Mouse (Mus musculus): Measurements from ENCODE around the gene Pdcd4. TPM values are rescaled to one million over a fixed set of nuclear protein-coding genes. Genes with fewer than 3 reads are reported as not detected.

Gene Pdcd4
- polyA plus RNA-seq, 1 experiment from 2014 or later, result 85.6 TPM

DNA sequence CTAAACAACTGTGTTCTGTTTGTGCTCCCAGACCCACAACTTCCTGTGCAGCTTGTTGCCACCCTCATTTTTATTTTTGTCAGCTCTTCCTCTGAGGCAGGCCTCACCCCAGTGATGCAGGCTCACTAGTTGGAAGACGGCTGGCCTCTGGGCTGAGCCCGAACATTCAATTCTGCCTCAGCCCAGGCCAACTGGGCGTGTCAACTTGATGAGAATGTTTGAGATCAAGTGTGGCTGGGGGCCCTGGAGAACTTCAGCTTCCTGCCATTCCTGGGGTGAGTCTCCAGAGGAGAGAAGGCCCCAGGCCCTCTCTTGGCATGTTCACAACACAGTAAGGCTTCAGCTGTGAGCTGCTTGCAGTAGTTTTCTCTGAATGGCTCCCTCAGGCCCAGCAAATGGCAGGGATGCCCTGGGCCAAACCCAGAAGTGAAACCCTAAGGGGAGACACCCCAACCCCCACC lies 1.7 kb downstream of the Pdcd4 start:
- Histone ChIP-seq H3K4me3 (replicated peaks) (no peak overlapping the region), H3K9ac (replicated peaks) (no peak overlapping the region), H3K9me3 (no peaks in the 10 kb centered on the region), H3K27me3 (no peaks in the 10 kb centered on the region), H3K36me3 (no peaks in the 10 kb centered on the region), H3K4me2 (replicated peaks) (no peak overlapping the region), H3K27ac (no peak overlapping the region), H3K4me1 (replicated peaks) (0 out of 2 replicates have a peak, but pooled peaks cover 5% of the 10 kb centered on the region)
- ATAC-seq, result no peak
- WGBS, result 75% methylated on average over 3 of the region's 3 CpGs

DNA sequence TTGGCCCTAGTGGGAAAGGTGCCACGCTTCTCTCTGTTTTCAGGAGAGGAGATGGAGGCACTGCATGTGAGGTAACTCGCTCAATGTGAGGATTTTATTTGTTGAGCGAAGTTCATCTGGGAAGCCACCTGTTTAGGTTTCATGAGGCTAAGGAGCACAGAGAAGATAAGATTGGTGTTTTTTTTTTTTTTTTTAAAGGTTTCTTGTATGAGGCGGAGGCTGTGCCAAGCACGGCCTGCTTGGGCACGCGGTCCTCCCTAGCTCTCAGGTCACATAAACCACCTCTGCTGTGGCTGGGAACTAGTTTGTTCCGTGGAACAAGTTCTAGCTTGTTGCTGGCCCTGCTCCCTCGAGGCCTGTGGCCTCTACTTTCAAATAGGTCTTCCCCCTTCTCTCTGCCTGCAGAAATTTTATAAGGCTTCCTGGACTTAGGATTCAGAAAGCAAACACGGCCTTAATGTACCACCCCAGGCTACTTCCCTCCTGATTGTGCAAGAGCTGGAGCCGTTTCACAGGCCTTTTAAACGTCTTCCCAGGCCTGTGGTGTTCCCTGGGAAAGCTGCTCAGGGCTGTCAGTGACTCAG lies 2.6 kb downstream of the Pdcd4 start:
- Histone ChIP-seq H3K4me2 (replicated peaks) (no peak overlapping the region), H3K9ac (replicated peaks) (no peak overlapping the region), H3K9me3 (no peaks in the 10 kb centered on the region), H3K4me1 (replicated peaks) (0 out of 2 replicates have a peak, but pooled peaks cover 5% of the 10 kb centered on the region), H3K4me3 (replicated peaks) (no peak overlapping the region), H3K36me3 (no peaks in the 10 kb centered on the region), H3K27ac (no peak overlapping the region), H3K27me3 (no peaks in the 10 kb centered on the region)
- WGBS, result 78% methylated on average over 12 of the region's 12 CpGs
- no peak for ATAC-seq

DNA sequence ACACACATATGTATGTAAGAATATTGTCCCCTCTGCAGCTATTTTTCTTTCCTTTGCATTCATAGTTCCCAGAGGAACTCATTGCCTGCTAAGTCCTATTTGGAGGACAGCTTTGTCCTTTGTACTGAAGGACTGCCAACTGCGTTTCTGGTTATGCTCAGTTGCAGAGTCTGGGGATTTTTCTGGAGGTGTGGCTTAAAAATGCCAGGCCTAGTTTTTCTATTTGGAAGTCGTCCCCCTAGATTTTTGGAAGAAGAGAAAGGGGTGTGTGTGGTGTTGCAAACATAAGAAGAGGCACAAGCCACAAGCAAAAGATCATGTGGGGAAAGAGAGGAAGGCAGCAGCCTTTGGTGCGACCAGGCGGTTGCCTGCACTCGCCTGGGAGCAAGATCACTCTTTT lies 6.0 kb downstream of the Pdcd4 start:
- H3K9ac ChIP-seq (replicated peaks), result no peak overlapping the region
- no peak overlapping the region for H3K4me3 ChIP-seq (replicated peaks)
- H3K4me2 ChIP-seq (replicated peaks), result no peak overlapping the region
- no peak overlapping the region for H3K27ac ChIP-seq
- no peaks in the 10 kb centered on the region for H3K9me3 ChIP-seq
- no peaks in the 10 kb centered on the region for H3K36me3 ChIP-seq
- H3K4me1 ChIP-seq (replicated peaks), result peaks cover 9% of the 10 kb centered on the region
- WGBS, result 82% methylated on average over 5 of the region's 5 CpGs
- no peaks in the 10 kb centered on the region for H3K27me3 ChIP-seq
- ATAC-seq, result no peak

DNA sequence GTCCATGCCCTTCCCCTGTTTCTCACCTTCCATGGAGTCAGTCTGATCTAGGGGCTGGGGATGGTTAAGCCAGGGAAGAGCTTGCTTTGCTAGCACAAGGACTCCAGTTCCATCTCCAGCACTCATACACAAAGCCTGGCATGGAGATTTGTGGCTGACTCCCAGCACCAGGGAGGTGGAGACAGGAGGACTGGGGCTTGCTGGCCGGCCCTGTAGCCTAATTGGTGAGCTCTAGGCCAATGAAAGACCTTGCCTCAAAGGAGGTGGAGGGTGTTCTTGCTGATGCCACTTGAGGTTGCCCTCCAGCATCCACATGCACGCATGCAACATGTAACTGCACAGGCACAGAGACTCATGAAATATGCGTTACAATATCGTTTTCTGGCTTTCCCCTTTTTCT lies 6.5 kb downstream of the Pdcd4 start:
- Histone ChIP-seq H3K4me1 (replicated peaks) (peaks cover 9% of the 10 kb centered on the region), H3K4me2 (replicated peaks) (no peak overlapping the region), H3K27ac (no peak overlapping the region), H3K4me3 (replicated peaks) (no peak overlapping the region), H3K36me3 (no peaks in the 10 kb centered on the region), H3K27me3 (no peaks in the 10 kb centered on the region), H3K9me3 (no peaks in the 10 kb centered on the region), H3K9ac (replicated peaks) (no peak overlapping the region)
- WGBS, result 76% methylated on average over 4 of the region's 4 CpGs
- ATAC-seq, result no peak

DNA sequence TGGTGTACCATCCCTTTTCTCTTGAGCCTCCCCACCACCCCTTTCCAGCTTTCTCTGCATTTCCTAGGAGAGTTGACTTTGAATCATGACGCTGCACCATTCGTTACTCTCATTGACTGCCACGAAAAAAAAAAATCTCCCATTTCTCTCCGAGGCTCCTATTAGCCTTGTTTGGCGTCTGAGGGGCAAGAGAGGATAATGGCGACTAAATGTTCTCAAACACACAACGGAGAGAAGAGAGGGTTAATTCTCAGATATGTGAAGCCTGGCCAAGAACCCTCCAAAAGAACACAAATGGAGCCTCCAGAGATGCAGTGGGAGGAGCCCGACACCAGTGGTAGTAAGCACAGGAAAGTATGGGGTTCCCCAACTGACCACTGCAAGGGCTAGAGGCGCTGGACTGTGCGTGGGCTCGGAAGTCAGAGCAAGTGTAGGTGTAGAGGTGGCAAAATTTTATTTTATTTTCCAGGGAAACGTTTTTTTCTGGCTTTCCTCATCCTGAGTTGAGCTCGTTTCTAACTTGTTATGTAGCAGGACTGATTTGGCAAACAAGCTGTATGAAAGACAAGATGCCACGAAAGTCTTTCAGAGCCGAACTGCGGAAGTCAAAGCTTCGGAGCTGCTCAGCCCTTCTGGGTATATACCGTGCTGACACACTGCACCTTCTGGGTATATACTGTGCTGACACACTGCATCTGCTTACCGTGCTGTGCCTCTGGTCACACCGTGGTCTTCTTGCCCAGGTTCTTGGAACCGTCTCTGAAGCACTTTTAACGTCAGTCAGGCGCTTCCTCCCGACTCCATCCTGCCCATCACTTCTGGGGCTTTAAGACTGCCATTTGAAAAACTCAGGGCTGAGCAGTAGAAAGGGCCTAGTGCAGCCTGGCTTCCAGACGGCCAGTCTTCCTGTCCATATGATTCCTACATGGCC lies 7.2 kb downstream of the Pdcd4 start:
- Histone ChIP-seq H3K36me3 (no peaks in the 10 kb centered on the region), H3K4me1 (replicated peaks) (peaks cover 10% of the 10 kb centered on the region), H3K27me3 (no peaks in the 10 kb centered on the region), H3K9ac (replicated peaks) (no peak overlapping the region), H3K27ac (no peak overlapping the region), H3K9me3 (no peaks in the 10 kb centered on the region), H3K4me2 (replicated peaks) (no peak overlapping the region), H3K4me3 (replicated peaks) (no peak overlapping the region)
- ATAC-seq, result no peak
- 84% methylated on average over 25 of the region's 25 CpGs for WGBS

DNA sequence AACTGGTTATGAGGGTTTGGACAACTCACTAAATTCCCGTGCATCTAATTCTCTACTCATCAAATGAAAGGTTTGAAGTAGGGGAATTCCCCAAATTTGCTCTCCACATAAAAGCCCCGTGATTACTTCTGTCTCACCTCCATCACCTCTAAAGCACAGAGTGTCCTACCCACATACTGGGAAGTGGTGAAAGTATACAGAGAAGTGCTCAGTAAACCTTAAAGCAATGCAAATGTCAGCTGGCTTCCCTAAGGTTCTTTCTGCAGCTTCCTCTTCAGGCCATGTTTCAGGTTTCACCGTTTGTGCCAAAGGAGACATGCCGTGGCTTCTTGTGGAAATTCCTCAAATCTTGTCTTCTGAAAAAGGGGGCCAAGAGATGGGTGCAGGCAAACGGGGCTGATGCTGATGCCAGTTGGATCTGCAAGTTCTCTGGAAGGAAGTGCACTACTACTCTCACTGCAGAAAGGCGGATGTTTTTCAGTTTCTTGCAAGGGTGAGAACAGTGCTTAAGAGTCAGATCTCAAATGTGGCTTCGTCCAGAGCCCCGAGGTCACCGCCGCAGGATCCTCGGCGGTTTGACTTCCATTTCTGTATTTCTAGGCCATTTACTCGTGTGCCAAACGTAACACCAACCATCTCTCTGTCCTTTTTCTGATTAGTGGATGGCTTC lies 8.0 kb downstream of the Pdcd4 start:
- no peaks in the 10 kb centered on the region for H3K9me3 ChIP-seq
- no peaks in the 10 kb centered on the region for H3K27me3 ChIP-seq
- H3K36me3 ChIP-seq, result no peaks in the 10 kb centered on the region
- ATAC-seq, result no peak
- H3K9ac ChIP-seq (replicated peaks), result no peak overlapping the region
- H3K27ac ChIP-seq, result no peak overlapping the region
- H3K4me3 ChIP-seq (replicated peaks), result no peak overlapping the region
- H3K4me1 ChIP-seq (replicated peaks), result peaks cover 18% of the 10 kb centered on the region
- WGBS, result 91% methylated on average over 14 of the region's 14 CpGs
- H3K4me2 ChIP-seq (replicated peaks), result no peak overlapping the region

DNA sequence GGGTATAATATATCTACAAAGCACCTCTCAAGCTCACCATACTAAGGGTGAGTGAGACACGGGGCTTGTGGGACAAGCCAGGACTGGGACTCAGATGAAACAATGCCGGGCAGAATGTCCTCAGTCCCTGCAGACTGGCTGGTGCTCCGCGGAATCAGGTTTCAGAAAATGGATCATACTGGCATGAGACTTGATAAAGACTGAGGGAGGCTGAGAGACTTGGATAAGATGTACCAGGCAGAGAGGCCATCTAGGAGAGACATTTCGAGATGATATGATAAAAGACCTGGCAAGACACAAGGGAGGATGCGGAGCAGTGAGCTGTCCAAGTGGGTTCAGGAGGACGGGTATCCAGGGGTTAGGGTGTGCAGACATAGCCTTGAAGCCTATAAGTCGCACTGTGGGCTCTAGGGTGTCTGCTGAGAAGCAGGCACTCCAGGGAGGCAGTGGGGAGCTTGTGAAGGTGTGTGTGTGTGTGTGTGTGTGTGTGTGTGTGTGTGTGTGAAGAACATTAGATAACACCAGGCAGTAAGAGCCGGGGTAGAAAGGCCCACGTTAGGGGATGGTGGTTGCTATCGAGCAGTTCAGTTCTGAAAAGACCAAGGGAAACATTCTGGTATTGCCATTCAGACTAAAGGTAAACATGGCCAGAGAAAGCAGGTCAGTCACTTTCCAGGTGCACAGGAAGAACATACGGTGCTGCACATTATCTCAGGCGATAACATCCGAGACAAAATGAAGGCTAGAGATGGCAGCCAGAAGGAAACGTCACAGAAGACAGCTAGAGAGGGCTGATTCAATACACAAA lies 10.1 kb downstream of the Pdcd4 start:
- peaks cover 25% of the 10 kb centered on the region for H3K4me1 ChIP-seq (replicated peaks)
- 64% methylated on average over 15 of the region's 15 CpGs for WGBS
- no peaks in the 10 kb centered on the region for H3K9me3 ChIP-seq
- H3K36me3 ChIP-seq, result no peaks in the 10 kb centered on the region
- ATAC-seq, result no peak; the same call in none of the 2 replicates
- peak overlapping the region; percentile 73 for H3K4me2 ChIP-seq (replicated peaks)
- peak overlapping the region; percentile 97 for H3K4me3 ChIP-seq (replicated peaks)
- H3K27ac ChIP-seq, result peak overlapping the region; percentile 68
- H3K27me3 ChIP-seq, result no peaks in the 10 kb centered on the region
- H3K9ac ChIP-seq (replicated peaks), result peak overlapping the region; percentile 71; the same call in 1 of the 2 replicates

DNA sequence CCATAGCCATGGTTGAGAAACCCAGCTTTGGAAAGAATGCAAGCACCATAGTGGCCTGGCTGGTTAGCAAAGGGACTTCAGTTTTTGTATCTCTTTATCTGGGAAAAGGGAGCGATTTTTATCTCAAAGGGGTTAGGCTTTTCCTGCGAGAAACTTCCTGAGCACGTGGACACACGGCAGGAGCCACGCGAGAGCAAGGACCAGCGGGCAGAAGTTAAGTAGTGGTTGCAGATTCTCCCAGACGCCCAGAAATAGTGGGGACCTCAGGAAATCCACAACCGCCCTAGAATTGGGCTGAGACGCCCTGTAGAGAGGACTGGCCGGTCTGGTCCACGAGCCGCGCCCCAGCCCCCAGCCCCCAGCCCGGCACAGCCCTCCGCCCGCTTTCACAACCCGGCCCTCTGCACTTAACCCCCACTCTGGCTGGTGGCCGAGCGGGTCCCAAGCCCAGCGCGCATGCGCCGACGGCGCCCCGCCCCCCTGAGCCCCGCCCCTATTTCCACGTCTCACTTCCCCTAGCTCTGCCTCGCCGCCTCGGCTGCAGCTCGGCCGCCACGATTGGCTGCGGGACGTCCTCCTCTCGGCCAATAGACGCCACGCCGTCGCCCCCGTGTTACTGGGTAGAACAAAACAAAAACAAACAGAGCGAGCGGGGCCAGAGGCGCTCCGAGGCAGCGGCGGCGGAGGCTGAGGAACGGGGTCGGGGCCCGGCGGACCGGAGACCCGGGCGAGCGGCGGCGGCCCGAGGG lies 10.9 kb downstream of the Pdcd4 start:
- no peaks in the 10 kb centered on the region for H3K36me3 ChIP-seq
- under 1% methylated on average over 41 of the region's 61 CpGs for WGBS
- peak; percentile 99 for ATAC-seq

DNA sequence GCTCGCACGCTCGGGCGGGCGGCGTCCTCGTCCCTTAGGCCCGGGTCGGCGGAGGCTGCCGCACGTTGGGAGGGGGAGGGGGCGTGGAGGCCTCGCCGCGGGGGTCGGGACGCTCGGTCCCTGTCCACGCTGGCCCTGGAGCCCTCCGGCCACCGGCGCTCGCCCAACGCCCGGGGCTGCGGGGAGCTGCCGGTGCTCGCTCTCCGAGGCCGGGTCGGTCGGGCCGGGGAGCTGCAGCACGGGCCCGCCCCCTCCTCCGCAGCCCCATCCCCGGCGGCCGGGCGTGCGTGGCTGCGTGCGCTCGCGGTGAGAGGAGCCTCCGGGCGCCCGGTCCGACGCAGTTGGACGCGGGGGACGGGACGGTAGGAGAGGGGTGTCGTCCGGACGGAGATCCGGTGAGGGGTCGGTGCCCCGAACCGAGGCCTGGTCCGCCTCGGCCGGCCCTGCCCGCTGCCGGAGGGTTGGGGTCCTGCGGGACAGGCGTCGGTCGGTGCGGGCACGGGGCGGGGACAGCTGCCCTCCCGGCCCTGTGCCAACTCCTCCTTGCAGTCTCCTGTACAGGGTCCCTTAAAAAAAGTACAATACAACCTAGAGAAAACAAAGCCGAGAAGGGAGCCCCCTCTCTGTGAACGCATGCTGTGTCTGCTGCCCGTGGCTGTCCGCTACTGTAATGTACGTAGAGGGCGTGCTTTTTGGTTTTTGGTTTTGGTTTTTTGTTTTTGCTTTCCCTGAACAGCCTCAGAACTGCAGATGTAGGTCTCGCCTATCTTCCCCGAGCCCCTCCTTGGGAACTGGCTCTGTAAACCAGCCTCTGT lies 11.7 kb downstream of the Pdcd4 start:
- ATAC-seq, result peak; percentile 79
- H3K9ac ChIP-seq (replicated peaks), result peak overlapping the region; percentile 94
- WGBS, result under 1% methylated on average over 69 of the region's 83 CpGs

More for the DNA sequence above, 10.9 kb downstream of the Pdcd4 start:
- H3K4me2 ChIP-seq (replicated peaks), result peak overlapping the region; percentile 73
- peak overlapping the region; percentile 94 for H3K27ac ChIP-seq
- no peaks in the 10 kb centered on the region for H3K27me3 ChIP-seq
- no peaks in the 10 kb centered on the region for H3K9me3 ChIP-seq
- H3K4me1 ChIP-seq (replicated peaks), result peaks cover 25% of the 10 kb centered on the region
- peak overlapping the region; percentile 94 for H3K9ac ChIP-seq (replicated peaks)
- peak overlapping the region; percentile 97 for H3K4me3 ChIP-seq (replicated peaks)

DNA sequence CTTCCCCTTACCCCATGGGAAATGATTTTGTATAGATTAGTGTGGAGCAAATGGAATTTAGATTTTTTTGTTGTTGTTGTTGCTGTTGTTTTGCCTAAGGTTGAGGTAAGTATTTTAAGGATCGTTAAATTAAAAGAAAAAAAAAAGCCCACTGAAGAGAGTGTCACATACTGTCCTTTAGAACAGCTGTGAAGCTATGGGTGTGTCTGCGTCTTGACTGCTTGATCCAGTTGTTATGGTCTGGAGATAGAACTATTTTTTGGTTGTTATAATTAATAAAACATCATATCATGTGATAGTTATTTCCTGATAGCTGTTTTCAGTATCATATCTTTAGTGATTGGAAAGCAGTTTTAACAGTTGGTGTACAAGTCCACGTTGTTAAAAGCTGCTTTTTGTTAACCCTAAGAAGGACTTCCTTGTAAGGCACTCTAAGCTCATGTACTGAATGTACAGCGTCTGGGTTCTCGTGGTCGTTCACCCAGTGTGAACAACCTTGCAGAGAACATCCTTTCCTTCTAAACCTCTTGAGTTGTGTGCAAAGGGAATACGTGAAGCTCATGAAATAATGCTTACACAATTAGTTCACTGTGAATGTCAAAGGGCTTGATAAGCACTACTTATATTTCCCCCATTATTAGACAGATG lies 12.9 kb downstream of the Pdcd4 start:
- 67% methylated on average over 7 of the region's 7 CpGs for WGBS
- H3K9ac ChIP-seq (replicated peaks), result peak overlapping the region; percentile 94

More for the DNA sequence above, 11.7 kb downstream of the Pdcd4 start:
- H3K4me1 ChIP-seq (replicated peaks), result peaks cover 25% of the 10 kb centered on the region
- H3K27ac ChIP-seq, result peak overlapping the region; percentile 94
- H3K4me2 ChIP-seq (replicated peaks), result peak overlapping the region; percentile 73
- H3K27me3 ChIP-seq, result no peaks in the 10 kb centered on the region
- H3K9me3 ChIP-seq, result no peaks in the 10 kb centered on the region
- H3K36me3 ChIP-seq, result no peaks in the 10 kb centered on the region
- peak overlapping the region; percentile 97 for H3K4me3 ChIP-seq (replicated peaks)

More for the DNA sequence above, 12.9 kb downstream of the Pdcd4 start:
- Histone ChIP-seq H3K27me3 (no peaks in the 10 kb centered on the region), H3K4me3 (replicated peaks) (peak overlapping the region; percentile 97), H3K4me1 (replicated peaks) (peaks cover 25% of the 10 kb centered on the region), H3K27ac (no peak overlapping the region), H3K4me2 (replicated peaks) (peak overlapping the region; percentile 73), H3K36me3 (peaks cover 9% of the 10 kb centered on the region), H3K9me3 (no peaks in the 10 kb centered on the region)
- ATAC-seq, result no peak

All from midbrain, embryonic 13.5 days (tissue).